Mouse (Mus musculus) G1E-ER4 (cell line): ENCODE data around the gene Olfr43. TPM values are rescaled to one million over a fixed set of nuclear protein-coding genes. Genes with fewer than 3 reads are reported as not detected.

Experiments
- GATA1 ChIP-seq: IDR thresholded peaks from one replicate; pipeline ENCODE4 v1.8.0; 2012; ENCODE audit warnings: low read length, inconsistent platforms
- polyA plus RNA-seq: library from polyadenylated mRNA; stranded (reverse); fragments of >175 nt; gene quantifications from 2 replicates; pipeline ENCODE4 v1.2.3, GENCODE M21; 2012

Olfr43 gene
- not detected in 2 replicates for polyA plus RNA-seq

- no peak for TF ChIP-seq GATA1
Measured at GRCm38 (mm10) chr11:74211279-74211678, at the start of gene Olfr43. Olfr43 (minus strand) TSS chr11:74211379.

- TF ChIP-seq GATA1 = no peak
Measured at GRCm38 (mm10) chr11:74259508-74259907, 48.3 kb upstream of the Olfr43 start, which contains the start of gene Olfr406. Olfr406 (plus strand) TSS chr11:74259808.

- TF ChIP-seq GATA1 = no peak
Measured at GRCm38 (mm10) chr11:74241201-74241600, 30.0 kb upstream of the Olfr43 start.

GRCm38 (mm10) chr11:74185949-74186348 is 25.2 kb downstream of the Olfr43 start, which contains the start of gene Olfr403:
Olfr403 (plus strand) TSS chr11:74186249.
- no peak for TF ChIP-seq GATA1

GRCm38 (mm10) chr11:74183745-74184144 is 27.4 kb downstream of the Olfr43 start:
- no peak for TF ChIP-seq GATA1

- TF ChIP-seq GATA1 = no peak
Measured at GRCm38 (mm10) chr11:74183168-74183567, 28.0 kb downstream of the Olfr43 start.

- TF ChIP-seq GATA1 = no peak
Measured at GRCm38 (mm10) chr11:74168771-74169170, 42.4 kb downstream of the Olfr43 start.

Other genes starting within 250 kb of the Olfr43 start
- gene Olfr398, start 221.0 kb downstream of the Olfr43 start, polyA plus RNA-seq = not detected in 2 replicates
- not detected in 2 replicates for gene Olfr139, start 154.8 kb downstream of the Olfr43 start, polyA plus RNA-seq
- gene Olfr399, start 154.8 kb downstream of the Olfr43 start, polyA plus RNA-seq = not detected in 2 replicates
- not detected in 2 replicates for gene Zfp616, start 141.4 kb downstream of the Olfr43 start, polyA plus RNA-seq
- gene Olfr401, start 97.7 kb downstream of the Olfr43 start, polyA plus RNA-seq = not detected in 2 replicates
- gene Olfr402, start 57.9 kb downstream of the Olfr43 start, polyA plus RNA-seq = not detected in 2 replicates
- not detected in 2 replicates for gene Olfr403, start 25.1 kb downstream of the Olfr43 start, polyA plus RNA-seq
- not detected in 2 replicates for gene Olfr406, start 48.4 kb upstream of the Olfr43 start, polyA plus RNA-seq
- gene Olfr59, start 72.4 kb upstream of the Olfr43 start, polyA plus RNA-seq = not detected in 2 replicates
- not detected in 2 replicates for gene Olfr410, start 126.7 kb upstream of the Olfr43 start, polyA plus RNA-seq
- not detected in 2 replicates for gene Olfr411, start 141.3 kb upstream of the Olfr43 start, polyA plus RNA-seq
- not detected in 2 replicates for gene Olfr412, start 150.7 kb upstream of the Olfr43 start, polyA plus RNA-seq